Mouse (Mus musculus) Patski (cell line): ENCODE data around the gene Fig4. TPM values are rescaled to one million over a fixed set of nuclear protein-coding genes. Genes with fewer than 3 reads are reported as not detected.

ENCODE experiments used
- ATAC-seq: fragments of 100-300 bp; one replicate; pipeline ENCODE4 v1.8.0; 2021
- CTCF ChIA-PET: fragments of 350-600 bp; sonication (Branson Sonifier 250); formaldehyde crosslinking; loops from one replicate; lab custom pipeline; 2022; ENCODE audit warnings: inconsistent platforms; lab: Charles Lee
- POLR2A ChIA-PET: fragments of 350-600 bp; sonication (Branson Sonifier 250); formaldehyde crosslinking; loops from one replicate; lab custom pipeline; 2022; ENCODE audit warnings: antibody characterized with exemption, inconsistent platforms; lab: Charles Lee
- DNase-seq: peaks from one replicate; pipeline ENCODE4 v3.0.0-alpha.2; 2011; ENCODE audit warnings: low read depth, low spot score
- H3K27me3 ChIP-seq: fragments of 371-371 bp; one replicate; pipeline ENCODE4 v1.5.1; 2021
- CTCF ChIP-seq: fragments of 100-300 bp; IDR thresholded peaks from one replicate; pipeline ENCODE4 v1.5.1; 2021
- in situ Hi-C: fragments of 300-500 bp; cut with MboI; formaldehyde crosslinking; loops from 3 replicates; pipeline ENCODE4 v1.11.1; 2018; ENCODE audit warnings: low pct_unique_long_range_greater_than_20kb, mixed read lengths
- polyA plus RNA-seq: library from polyadenylated mRNA; unstranded; gene quantifications from one replicate; pipeline ENCODE4 v1.2.3, GENCODE M21; 2021

Fig4 gene
- polyA plus RNA-seq, 1 experiment from 2014 or later, result 17.1 TPM

- in situ Hi-C loops, result no loop called here
- ChIA-PET POLR2A (no interaction called here), CTCF (no interaction called here)
- TF ChIP-seq CTCF, result no peak
- DNase-seq (no peak), ATAC-seq (no peak)
- H3K27me3 ChIP-seq, result no peaks in the 10 kb centered on the region
Measured at GRCm38 (mm10) chr10:41223499-41223898, 79.6 kb downstream of the Fig4 start.

GRCm38 (mm10) chr10:41221204-41221603, 81.9 kb downstream of the Fig4 start:
- ATAC-seq (no peak), DNase-seq (no peak)
- ChIA-PET POLR2A (no interaction called here), CTCF (no interaction called here)
- in situ Hi-C loops, result no loop called here
- no peak for TF ChIP-seq CTCF
- no peaks in the 10 kb centered on the region for H3K27me3 ChIP-seq

DNA sequence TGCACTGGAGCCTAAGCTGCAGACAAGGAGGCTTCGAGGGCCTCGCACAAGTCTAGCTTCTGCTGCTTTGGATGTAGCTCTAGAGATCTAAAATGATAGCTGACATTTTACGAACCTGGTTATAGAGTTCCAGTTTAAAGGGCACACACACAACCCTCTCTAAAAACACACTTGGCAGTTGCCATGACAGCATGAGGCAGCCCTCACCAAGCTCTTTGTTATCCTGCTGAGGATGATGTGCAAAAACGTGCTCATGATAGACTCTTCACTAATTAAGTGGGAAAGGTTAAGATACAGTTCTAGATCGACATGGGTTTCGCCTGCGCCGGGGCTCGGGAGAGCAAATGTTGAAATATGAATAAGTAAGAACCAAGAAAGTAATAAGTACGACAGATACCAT, 84.2 kb downstream of the Fig4 start:
- CTCF ChIA-PET, result no interaction called here
- no peaks in the 10 kb centered on the region for H3K27me3 ChIP-seq
- in situ Hi-C loops, result no loop called here
- DNase-seq (no peak), ATAC-seq (no peak)
- POLR2A ChIA-PET, result no interaction called here
- TF ChIP-seq CTCF, result no peak

- ATAC-seq, result no peak
- no peaks in the 10 kb centered on the region for H3K27me3 ChIP-seq
- in situ Hi-C loops, result no loop called here
- POLR2A ChIA-PET, result no interaction called here
- no peak for TF ChIP-seq CTCF
- DNase-seq, result no peak
- CTCF ChIA-PET, result no interaction called here
Measured at GRCm38 (mm10) chr10:41214083-41214482, 89.0 kb downstream of the Fig4 start.

- H3K27me3 ChIP-seq, result no peaks in the 10 kb centered on the region
- ChIA-PET CTCF (no interaction called here), POLR2A (interaction anchor here (0.6 kb wide), 1 partner anchor 41 kb away, joined by 8 read pairs; no protein-coding TSS in a partner anchor)
- TF ChIP-seq CTCF, result no peak
- ATAC-seq (peak; percentile 80), DNase-seq (no peak)
- in situ Hi-C loops, result no loop called here
Measured at GRCm38 (mm10) chr10:41209538-41209937, 93.5 kb downstream of the Fig4 start.

DNA sequence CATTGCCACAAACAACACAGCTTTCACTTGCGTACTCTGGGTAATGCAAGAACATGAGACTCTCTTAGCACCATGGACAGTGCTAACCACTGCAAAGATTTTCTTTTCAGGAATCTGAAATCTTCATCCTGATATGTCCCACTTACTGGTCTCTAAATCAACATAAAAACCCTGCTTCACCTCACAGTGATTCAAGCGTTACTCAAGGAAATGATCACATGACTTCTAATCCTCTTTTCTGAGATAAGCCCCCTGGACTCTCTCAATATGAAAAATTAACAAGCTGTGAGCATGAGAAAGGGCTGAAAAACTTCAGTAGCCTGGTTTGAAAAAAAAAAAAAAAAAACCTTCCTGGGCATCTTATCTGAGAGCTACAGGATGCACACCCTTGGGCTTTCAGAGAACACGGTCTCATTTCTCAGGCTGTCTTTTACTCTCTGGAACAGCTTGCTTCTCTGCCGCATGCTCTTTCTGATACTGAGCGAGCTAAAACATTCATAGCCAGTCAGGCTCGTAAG, 94.1 kb downstream of the Fig4 start:
- ChIA-PET CTCF (no interaction called here), POLR2A (interaction anchor here (0.6 kb wide), 1 partner anchor 40 kb away, joined by 8 read pairs; no protein-coding TSS in a partner anchor)
- no peak for ATAC-seq
- no peak for TF ChIP-seq CTCF
- no peaks in the 10 kb centered on the region for H3K27me3 ChIP-seq
- in situ Hi-C loops, result no loop called here
- no peak for DNase-seq

GRCm38 (mm10) chr10:41205647-41206046, 97.4 kb downstream of the Fig4 start:
- in situ Hi-C loops, result no loop called here

DNA sequence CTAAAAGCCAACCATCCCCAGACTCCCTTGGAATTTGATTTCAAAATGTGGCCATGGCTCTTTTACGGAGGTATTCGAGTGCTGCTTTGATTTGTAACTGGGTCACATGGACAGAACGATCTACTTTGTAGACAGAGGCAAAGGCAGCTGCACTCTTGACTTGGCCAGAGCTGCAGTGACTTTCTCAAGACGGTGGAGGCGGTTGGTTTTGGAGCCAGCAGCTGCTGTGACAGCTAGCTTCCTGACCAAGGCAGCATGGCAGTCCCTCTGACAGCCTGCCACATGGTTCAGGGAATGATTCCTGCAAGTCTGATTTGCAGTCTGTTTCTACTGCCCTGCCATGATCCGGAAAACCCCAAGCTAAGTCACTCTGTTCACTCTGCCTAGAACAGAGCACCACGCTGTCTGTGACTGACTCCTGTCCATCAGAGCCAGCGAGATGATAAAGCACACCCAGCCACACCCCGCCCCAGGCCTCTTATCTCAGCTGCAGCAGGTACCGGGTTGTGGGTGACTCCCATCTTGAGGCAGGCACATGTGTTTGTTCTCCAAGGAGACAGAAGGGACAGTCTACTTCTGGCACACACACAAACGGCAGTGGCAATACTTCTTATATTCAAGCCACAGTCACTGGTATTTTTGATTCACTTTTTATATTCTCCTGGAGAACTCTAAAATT, 98.3 kb downstream of the Fig4 start:
- POLR2A ChIA-PET, result no interaction called here
- CTCF ChIA-PET, result no interaction called here
- in situ Hi-C loops, result no loop called here
- DNase-seq (no peak), ATAC-seq (no peak)
- no peak for TF ChIP-seq CTCF
- H3K27me3 ChIP-seq, result no peaks in the 10 kb centered on the region

More at GRCm38 (mm10) chr10:41205647-41206046, 97.4 kb downstream of the Fig4 start:
- DNase-seq (no peak), ATAC-seq (no peak)
- CTCF ChIA-PET, result no interaction called here
- no peaks in the 10 kb centered on the region for H3K27me3 ChIP-seq
- POLR2A ChIA-PET, result no interaction called here
- TF ChIP-seq CTCF, result no peak

- DNase-seq, result no peak
- TF ChIP-seq CTCF, result no peak
- CTCF ChIA-PET, result no interaction called here
- POLR2A ChIA-PET, result no interaction called here
- ATAC-seq, result no peak
- in situ Hi-C loops, result no loop called here
- no peaks in the 10 kb centered on the region for H3K27me3 ChIP-seq
Measured at GRCm38 (mm10) chr10:41204191-41204590, 98.9 kb downstream of the Fig4 start.

GRCm38 (mm10) chr10:41198719-41199118, 104.3 kb downstream of the Fig4 start:
- ChIA-PET CTCF (no interaction called here), POLR2A (no interaction called here)
- no peak for TF ChIP-seq CTCF
- ATAC-seq (no peak), DNase-seq (no peak)
- in situ Hi-C loops, result no loop called here
- no peaks in the 10 kb centered on the region for H3K27me3 ChIP-seq

DNA sequence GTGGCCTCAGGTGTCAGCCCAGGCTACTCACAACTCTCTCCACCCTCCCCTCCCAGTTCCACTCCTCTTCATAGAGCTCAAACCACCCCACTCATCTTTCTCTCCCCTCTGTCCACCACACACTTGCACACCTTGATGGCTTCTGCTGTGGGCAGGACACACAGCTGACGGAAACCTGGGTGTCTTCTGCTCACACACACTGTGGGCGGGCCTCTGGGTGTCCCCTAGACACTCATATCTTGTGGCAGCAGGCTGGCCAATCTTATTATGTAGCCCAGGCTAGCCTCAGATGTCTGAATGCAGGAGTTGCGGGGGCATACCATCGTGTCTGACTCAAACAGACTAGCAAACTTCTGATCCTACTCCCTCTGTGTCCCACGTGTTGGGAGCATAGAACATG, 105.3 kb downstream of the Fig4 start:
- no peaks in the 10 kb centered on the region for H3K27me3 ChIP-seq
- ATAC-seq, result no peak
- no peak for DNase-seq
- CTCF ChIA-PET, result no interaction called here
- TF ChIP-seq CTCF, result no peak
- POLR2A ChIA-PET, result no interaction called here
- in situ Hi-C loops, result no loop called here

DNA sequence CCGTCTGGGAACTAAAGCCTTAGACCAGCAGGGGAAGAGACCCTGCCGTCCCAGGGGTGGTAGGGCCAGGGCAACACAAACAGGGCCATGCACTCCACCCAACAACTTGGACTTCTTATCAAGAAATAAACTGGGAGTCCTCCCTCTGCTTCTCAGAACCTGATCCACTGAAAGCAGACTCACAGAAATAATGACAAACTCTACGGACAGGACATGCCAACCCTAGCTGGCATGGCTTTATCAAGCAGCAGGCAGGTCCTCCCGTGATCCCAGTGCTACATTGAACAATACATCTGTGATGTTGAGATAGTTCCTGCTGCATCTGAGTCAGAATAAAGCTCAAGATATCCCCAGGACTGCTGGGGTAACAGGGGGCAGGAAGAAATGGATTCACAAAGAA, 106.8 kb downstream of the Fig4 start:
- ChIA-PET POLR2A (no interaction called here), CTCF (no interaction called here)
- DNase-seq, result no peak
- H3K27me3 ChIP-seq, result no peaks in the 10 kb centered on the region
- no peak for ATAC-seq
- no peak for TF ChIP-seq CTCF
- in situ Hi-C loops, result no loop called here
